Mouse (Mus musculus) ES-Bruce4 (cell line): ENCODE results near the gene Erc1.

Experiments used
- CTCF ChIP-seq: IDR thresholded peaks from one replicate; pipeline ENCODE4 v1.8.1; 2011; ENCODE audit warnings: low read depth, low read length
- EP300 ChIP-seq: IDR thresholded peaks from 2 replicates; pipeline ENCODE4 v1.6.1; 2011; ENCODE audit warnings: low read depth, low read length; ENCODE audit not compliant: insufficient read depth
- POLR2A ChIP-seq: IDR thresholded peaks from one replicate; pipeline ENCODE4 v1.8.1; 2011; ENCODE audit warnings: low read length; ENCODE audit not compliant: insufficient read depth

DNA sequence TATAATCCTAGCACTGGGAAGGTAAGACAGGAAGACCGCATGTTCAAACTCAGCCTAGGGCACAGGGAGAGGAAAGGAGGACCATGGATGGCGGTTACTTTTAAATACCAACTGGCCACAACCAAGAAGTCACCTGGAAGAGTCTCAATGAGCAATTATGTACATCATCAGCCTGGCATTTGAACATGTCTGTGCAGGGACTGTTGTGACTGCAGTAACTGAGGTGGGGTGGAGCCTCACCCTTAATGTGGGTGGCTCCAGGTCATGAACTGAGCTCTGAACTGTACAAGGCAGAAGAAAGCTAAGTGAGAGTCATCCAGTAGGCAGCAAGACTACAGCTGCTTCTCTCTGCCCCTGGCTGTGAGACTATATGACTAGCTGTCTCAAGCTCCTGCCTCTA is 65.6 kb downstream of the Erc1 start:
- TF ChIP-seq POLR2A (no peak), CTCF (no peak), EP300 (no peak)
